Comparison of ENCODE assay signal across 13 mouse cellular contexts in the genomic region with DNA sequence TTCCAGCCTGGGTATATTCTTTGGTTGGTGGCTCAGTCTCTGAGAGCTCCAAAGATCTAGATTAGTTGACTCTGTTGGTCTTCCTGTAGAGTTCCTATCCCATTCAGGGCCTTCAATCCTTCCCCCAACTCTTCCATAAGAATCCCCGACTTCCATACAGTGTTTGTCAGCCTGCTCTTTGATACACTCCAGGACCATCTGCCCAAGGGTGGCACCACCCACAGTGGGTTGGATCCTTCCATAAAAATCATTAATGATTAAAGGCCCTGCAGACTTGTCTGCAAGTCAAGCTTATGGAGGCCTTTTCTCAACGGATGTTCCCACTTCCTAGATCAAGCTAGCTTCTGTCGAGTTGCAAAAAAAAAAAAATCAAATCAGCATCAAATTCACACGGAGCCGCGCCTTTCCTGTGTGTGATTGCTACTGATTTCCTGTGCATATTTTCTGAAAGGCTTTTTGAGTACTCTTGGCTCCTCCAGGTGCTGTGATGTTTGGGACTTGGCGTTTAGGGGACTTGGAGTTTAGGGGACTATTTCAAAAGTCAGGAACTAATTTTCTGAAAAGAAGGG.
"Had no signal": no experiment of that assay in that cellular context is flagged by ENCODE, and none has a peak within 500 bp of the region (broad histone marks: within the 10 kb centered on the region; RNA-seq: fewer than 3 reads in every experiment).

No protein-coding gene starts in this region.

- ATAC-seq: liver, embryonic 12.5 days had no signal

- H3K4me2 ChIP-seq: kidney, embryonic 15.5 days; limb, embryonic 15.5 days; liver, embryonic 12.5 days; lung, embryonic 14.5 days; neural tube, embryonic 12.5 days had no signal

- H3K27me3 ChIP-seq: kidney, embryonic 15.5 days; limb, embryonic 15.5 days; liver, embryonic 12.5 days; neural tube, embryonic 12.5 days had no signal

- H3K4me1 ChIP-seq: kidney, embryonic 15.5 days; limb, embryonic 15.5 days; liver, embryonic 12.5 days; midbrain, embryonic 10.5 days; neural tube, embryonic 12.5 days had no signal

- H3K27ac ChIP-seq: kidney, embryonic 15.5 days; limb, embryonic 15.5 days; liver, embryonic 12.5 days; midbrain, embryonic 10.5 days; neural tube, embryonic 12.5 days had no signal

- H3K9me3 ChIP-seq: kidney, embryonic 15.5 days; limb, embryonic 15.5 days; liver, embryonic 12.5 days; midbrain, embryonic 10.5 days; neural tube, embryonic 12.5 days had no signal

- H3K4me3 ChIP-seq: kidney, embryonic 15.5 days; limb, embryonic 15.5 days; liver, embryonic 12.5 days; midbrain, embryonic 10.5 days; myocyte; neural tube, embryonic 12.5 days had no signal

- H3K36me3 ChIP-seq: kidney, embryonic 15.5 days; limb, embryonic 15.5 days; liver, embryonic 12.5 days; midbrain, embryonic 10.5 days; neural tube, embryonic 12.5 days had no signal

- H3K9ac ChIP-seq: kidney, embryonic 15.5 days; limb, embryonic 15.5 days; liver, embryonic 12.5 days; lung, embryonic 14.5 days; neural tube, embryonic 12.5 days had no signal

- DNase-seq: kidney, adult 18-20 months; kidney, postnatal 14 days; layer of hippocampus, postnatal 36 days; lung, embryonic 14.5 days; lung, postnatal 10 days; lung, postnatal 4 days; midbrain, embryonic 14.5 days had no signal
